Mouse (Mus musculus): ENCODE measurements around the gene Klf15.

Klf15 gene

GRCm38 (mm10) chr6:90463890-90464421 is 1.6 kb downstream of the Klf15 start:
- no peak for DNase-seq (ENCODE audit: low spot score in 2 of 2)

GRCm38 (mm10) chr6:90465028-90465640 is 2.8 kb downstream of the Klf15 start:
- no peak for DNase-seq (ENCODE audit: low spot score in 2 of 2)

GRCm38 (mm10) chr6:90466079-90466478 is 3.7 kb downstream of the Klf15 start:
- DNase-seq (ENCODE audit: low spot score in 2 of 2) = no peak

GRCm38 (mm10) chr6:90466847-90467410 is 4.6 kb downstream of the Klf15 start:
- DNase-seq (ENCODE audit: low spot score in 2 of 2) = no peak

GRCm38 (mm10) chr6:90468216-90468615 is 5.8 kb downstream of the Klf15 start:
- no peak for DNase-seq (ENCODE audit: low spot score in 2 of 2)

- no peak for DNase-seq (ENCODE audit: low spot score in 2 of 2)
Observed at GRCm38 (mm10) chr6:90469041-90469440, 6.7 kb downstream of the Klf15 start.

- no peak for DNase-seq (ENCODE audit: low spot score in 2 of 2)
Observed at GRCm38 (mm10) chr6:90470255-90470654, 7.9 kb downstream of the Klf15 start.

GRCm38 (mm10) chr6:90470947-90471541 is 8.7 kb downstream of the Klf15 start:
- DNase-seq (ENCODE audit: low spot score in 2 of 2) = peak in 1 of 2 experiments; percentile 46

GRCm38 (mm10) chr6:90472079-90472478 is 9.7 kb downstream of the Klf15 start:
- no peak for DNase-seq (ENCODE audit: low spot score in 2 of 2)

- no peak for DNase-seq (ENCODE audit: low spot score in 2 of 2)
Observed at GRCm38 (mm10) chr6:90472697-90473096, 10.3 kb downstream of the Klf15 start.

GRCm38 (mm10) chr6:90473630-90474360 is 11.4 kb downstream of the Klf15 start:
- DNase-seq (ENCODE audit: low spot score in 2 of 2) = no peak

GRCm38 (mm10) chr6:90474361-90474750 is 12.0 kb downstream of the Klf15 start:
- DNase-seq (ENCODE audit: low spot score in 2 of 2) = no peak

- DNase-seq (ENCODE audit: low spot score in 2 of 2) = no peak
Observed at GRCm38 (mm10) chr6:90475176-90475853, 12.9 kb downstream of the Klf15 start.

GRCm38 (mm10) chr6:90475854-90476212 is 13.5 kb downstream of the Klf15 start:
- DNase-seq (ENCODE audit: low spot score in 2 of 2) = no peak

GRCm38 (mm10) chr6:90476941-90477518 is 14.7 kb downstream of the Klf15 start:
- peak in 1 of 2 experiments; percentile 62 for DNase-seq (ENCODE audit: low spot score in 2 of 2)

- DNase-seq (ENCODE audit: low spot score in 2 of 2) = no peak
Observed at GRCm38 (mm10) chr6:90484249-90484648, 21.9 kb downstream of the Klf15 start.

- DNase-seq (ENCODE audit: low spot score in 2 of 2) = no peak
Observed at GRCm38 (mm10) chr6:90484876-90485275, 22.5 kb downstream of the Klf15 start.

- DNase-seq (ENCODE audit: low spot score in 2 of 2) = no peak
Observed at GRCm38 (mm10) chr6:90486176-90486921, 24.0 kb downstream of the Klf15 start, which contains the start of gene Aldh1l1. Gene Aldh1l1, plus strand, starts transcription at chr6:90486427.

GRCm38 (mm10) chr6:90487531-90487930 is 25.2 kb downstream of the Klf15 start:
- DNase-seq (ENCODE audit: low spot score in 2 of 2) = no peak

GRCm38 (mm10) chr6:90489532-90489931 is 27.2 kb downstream of the Klf15 start:
- DNase-seq (ENCODE audit: low spot score in 2 of 2) = no peak

GRCm38 (mm10) chr6:90490976-90491375 is 28.6 kb downstream of the Klf15 start:
- peak in 1 of 2 experiments; percentile 51 for DNase-seq (ENCODE audit: low spot score in 2 of 2)

Data from cerebellum, postnatal 4 days (tissue).